Mouse (Mus musculus) stomach, postnatal 0 days (tissue): ENCODE measurements around the gene Jsrp1.

Experiments
- CTCF ChIP-seq: IDR thresholded peaks from 2 replicates; pipeline ENCODE4 v1.5.1; 2016; ENCODE audit warnings: antibody characterized with exemption, low read depth, mild to moderate bottlenecking, moderate library complexity
- EP300 ChIP-seq: optimal IDR thresholded peaks from 2 replicates; pipeline ENCODE3; 2016; ENCODE audit warnings: antibody characterized with exemption

DNA sequence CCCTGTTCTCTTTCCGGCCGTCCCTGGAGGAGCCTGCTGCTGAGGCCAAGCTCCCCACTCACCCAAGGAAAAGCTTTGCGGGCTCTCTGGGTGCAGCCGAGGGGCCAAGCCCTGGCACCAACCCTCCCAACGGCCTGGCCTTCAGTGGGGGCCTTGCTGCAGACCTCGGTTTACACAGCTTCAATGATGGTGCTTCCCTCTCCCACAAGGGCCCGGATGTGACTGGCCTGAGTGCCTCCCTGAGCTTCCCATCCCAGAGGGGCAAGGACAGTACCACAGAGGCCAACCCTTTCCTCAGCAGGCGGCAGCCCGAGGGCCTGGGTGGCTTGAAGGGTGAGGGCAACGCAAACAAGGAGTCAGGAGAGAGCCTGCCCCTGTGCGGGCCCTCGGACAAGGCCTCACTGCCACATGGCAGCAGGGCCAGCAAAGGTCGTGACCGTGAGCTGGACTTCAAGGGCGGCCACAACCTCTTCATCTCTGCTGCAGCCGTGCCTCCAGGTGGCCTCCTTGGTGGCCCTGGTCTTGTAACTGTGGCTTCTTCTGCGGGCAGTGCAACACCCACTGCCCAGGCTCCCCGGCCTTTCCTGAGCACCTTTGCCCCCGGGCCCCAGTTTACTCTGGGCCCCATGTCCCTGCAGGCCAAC is 22.4 kb downstream of the Jsrp1 start:
- TF ChIP-seq CTCF = no peak
- TF ChIP-seq EP300 = no peak
